Mouse (Mus musculus) heart, embryonic 16.5 days (tissue): ENCODE measurements around the gene Rasgrp4. TPM values are rescaled to one million over a fixed set of nuclear protein-coding genes. Genes with fewer than 3 reads are reported as not detected.

Experiments used
- ATAC-seq: fragments of 200-750 bp; cut with Nextera tagmentation; replicated peaks from 2 replicates; pipeline ENCODE4 v1.8.0; 2017; ENCODE audit warnings: moderate number of reproducible peaks; ENCODE audit not compliant: insufficient read depth, low FRiP score; ENCODE audit errors: extremely low read depth
- H3K27ac ChIP-seq: fragments of 300-500 bp; sonication (generic); 2 replicates; pipeline ENCODE4 v1.5.1; 2014; ENCODE audit warnings: mild to moderate bottlenecking, low read length, control low read depth, moderate library complexity
- H3K27me3 ChIP-seq: fragments of 300-500 bp; sonication (generic); 2 replicates; pipeline ENCODE4 v1.6.1; 2014; ENCODE audit warnings: low read length, mixed read lengths; ENCODE audit not compliant: control insufficient read depth, insufficient read depth
- H3K36me3 ChIP-seq: fragments of 300-500 bp; sonication (generic); 2 replicates; pipeline ENCODE4 v1.6.1; 2014; ENCODE audit not compliant: control insufficient read depth, insufficient read depth
- H3K4me1 ChIP-seq: fragments of 300-500 bp; sonication (generic); 2 replicates; pipeline ENCODE4 v1.6.1; 2014; ENCODE audit warnings: low read length, mixed read lengths; ENCODE audit not compliant: control insufficient read depth, insufficient read depth
- H3K4me2 ChIP-seq: fragments of 300-500 bp; sonication (generic); 2 replicates; pipeline ENCODE4 v1.6.1; 2014; ENCODE audit warnings: low read depth, mild to moderate bottlenecking, control low read depth, low read length
- H3K4me3 ChIP-seq: fragments of 300-500 bp; sonication (generic); 2 replicates; pipeline ENCODE4 v1.5.1; 2014; ENCODE audit warnings: mild to moderate bottlenecking, control low read depth, low read length
- H3K9ac ChIP-seq: fragments of 300-500 bp; sonication (generic); 2 replicates; pipeline ENCODE4 v1.6.1; 2014; ENCODE audit warnings: low read length, control low read depth
- H3K9me3 ChIP-seq: fragments of 300-500 bp; sonication (generic); replicated peaks from 2 replicates; pipeline ENCODE4 v1.6.1; 2016; ENCODE audit warnings: low read length; ENCODE audit not compliant: control insufficient read depth
- WGBS: fragments of 180-500 bp; shearing (Covaris S2); extraction: QIAGEN DNeasy Blood & Tissue Kit; methylation state at CpG from one replicate; pipeline ENCODE4 v1.1.7; 2014; 5-methylcytosine and 5-hydroxymethylcytosine counted together
- polyA plus RNA-seq: library from polyadenylated mRNA; unstranded; fragments of >200 nt; fragmentation: Nextera tagmentation; extraction: Ambion mirVana; gene quantifications from 2 replicates; pipeline ENCODE4 v1.2.1, GENCODE M21; 2015

Rasgrp4 gene
- polyA plus RNA-seq, 1 experiment from 2014 or later: 0.38 TPM

DNA sequence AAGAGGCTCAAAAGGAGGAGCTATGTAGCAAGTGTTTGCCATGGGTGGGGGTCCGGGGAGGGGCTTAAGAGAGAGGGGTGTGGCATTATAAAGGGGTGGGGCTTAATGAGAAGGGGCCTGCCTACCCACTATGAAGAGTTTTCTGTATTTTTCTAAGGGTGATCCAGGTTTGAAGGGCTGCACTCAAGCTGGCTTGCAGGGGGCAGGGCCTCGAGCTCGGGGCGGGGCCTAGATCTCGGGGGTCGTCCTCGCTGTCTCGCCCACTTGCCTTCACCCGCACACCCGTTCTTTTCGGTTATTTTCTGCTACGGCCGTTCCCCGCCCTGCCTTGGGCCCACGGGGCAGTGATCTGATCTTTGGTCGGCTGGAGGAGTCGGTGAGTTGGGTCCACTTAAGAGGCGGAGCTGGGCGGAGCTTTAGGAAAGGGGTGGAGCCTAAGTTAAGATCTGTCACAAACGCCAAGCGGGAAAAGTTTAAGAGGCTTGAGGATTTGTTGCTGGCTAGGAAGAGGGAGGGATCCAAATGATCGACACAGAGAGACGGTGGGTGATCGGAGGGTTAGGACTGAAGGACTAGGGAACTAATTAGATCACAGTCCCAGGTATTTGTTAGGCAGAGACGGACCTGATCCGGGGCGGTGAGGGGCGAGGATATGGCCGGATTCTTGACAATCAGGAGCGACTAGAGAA lies 35.6 kb downstream of the Rasgrp4 start, which contains the start of the genes Ggn and Spred3:
Ggn (plus strand) TSS at position 145 of the 689 bp plus-strand sequence.
Spred3 (minus strand) TSS at position 346 of the 689 bp plus-strand sequence.
- ATAC-seq: peak; percentile 53
- Histone ChIP-seq H3K4me3 (peak within 1 kb of the TSS; percentile 58), H3K27me3 (peaks cover 38% of the 10 kb centered on the region), H3K27ac (peak within 1 kb of the TSS; percentile 72), H3K9ac (peak within 1 kb of the TSS; percentile 72), H3K36me3 (peaks cover 19% of the 10 kb centered on the region), H3K4me2 (peak within 1 kb of the TSS; percentile 86), H3K4me1 (peaks cover 20% of the 10 kb centered on the region), H3K9me3 (no peaks in the 10 kb centered on the region)
- WGBS: 2% methylated on average over 30 of the region's 30 CpGs

DNA sequence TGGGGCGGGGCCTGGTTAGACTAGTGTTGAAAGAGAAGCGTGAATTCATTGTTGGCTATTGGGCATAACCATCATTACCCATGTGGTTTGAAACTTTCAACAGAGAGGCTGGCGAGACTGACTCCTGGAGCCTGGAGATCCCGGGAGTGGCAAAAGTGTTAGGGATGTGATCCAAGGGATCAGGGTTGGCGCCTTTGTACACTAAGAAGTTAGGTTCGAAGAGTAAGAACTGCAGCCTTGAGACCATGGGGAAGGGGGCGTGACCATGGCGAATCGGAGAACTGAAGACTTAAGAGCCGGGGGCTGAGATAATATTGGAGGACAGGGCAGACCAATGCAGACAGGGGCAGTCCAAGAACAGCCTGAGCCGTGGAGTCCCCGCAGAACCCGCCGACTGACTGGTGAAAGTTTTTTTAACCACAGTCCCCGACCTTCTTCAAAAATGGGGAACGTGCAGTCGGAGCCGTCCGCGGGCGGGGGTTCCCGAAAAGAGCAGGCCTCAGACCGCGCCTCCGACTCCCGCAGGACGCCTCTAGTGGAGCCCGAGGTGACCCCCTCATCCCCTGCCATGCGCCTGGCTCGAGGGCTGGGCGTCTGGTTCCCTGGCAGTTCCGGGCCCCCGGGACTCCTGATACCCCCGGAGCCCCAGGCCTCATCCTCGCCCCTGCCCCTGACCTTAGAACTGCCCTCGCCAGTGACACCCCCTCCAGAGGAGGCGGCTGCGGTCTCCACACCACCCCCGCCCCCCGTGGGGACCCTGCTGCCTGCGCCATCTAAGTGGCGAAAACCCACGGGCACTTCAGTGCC lies 36.3 kb downstream of the Rasgrp4 start:
- H3K9me3 ChIP-seq: no peaks in the 10 kb centered on the region
- peak overlapping the region; percentile 86 for H3K4me2 ChIP-seq
- peak overlapping the region; percentile 58 for H3K4me3 ChIP-seq
- no peak for ATAC-seq
- H3K36me3 ChIP-seq: peaks cover 27% of the 10 kb centered on the region
- peak overlapping the region; percentile 64 for H3K9ac ChIP-seq
- WGBS: 2% methylated on average over 43 of the region's 43 CpGs
- peaks cover 20% of the 10 kb centered on the region for H3K4me1 ChIP-seq
- peaks cover 38% of the 10 kb centered on the region for H3K27me3 ChIP-seq
- no peak overlapping the region for H3K27ac ChIP-seq

DNA sequence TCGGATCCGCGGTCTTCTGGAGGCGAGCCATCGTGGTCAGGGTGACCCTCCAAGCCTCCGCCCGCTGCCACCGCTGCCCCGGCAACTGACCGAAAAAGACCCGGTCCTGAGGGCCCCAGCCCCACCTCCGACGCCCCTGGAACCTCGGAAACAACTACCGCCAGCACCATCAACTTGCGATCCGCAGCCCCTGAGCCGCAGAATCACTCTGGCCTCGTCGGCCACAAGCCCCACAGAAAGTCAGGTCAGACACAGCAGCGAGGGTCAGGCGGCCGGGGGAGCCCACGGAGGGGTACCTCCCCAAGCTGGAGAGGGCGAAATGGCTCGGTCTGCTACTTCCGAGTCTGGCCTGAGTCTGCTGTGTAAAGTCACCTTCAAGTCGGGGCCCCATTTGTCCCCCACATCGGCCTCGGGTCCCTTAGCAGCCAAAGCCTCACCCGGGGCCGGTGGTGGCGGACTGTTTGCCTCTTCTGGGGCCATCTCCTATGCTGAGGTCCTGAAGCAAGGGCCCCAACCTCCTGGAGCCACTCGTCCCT lies 37.0 kb downstream of the Rasgrp4 start:
- peak overlapping the region; percentile 58 for H3K4me3 ChIP-seq
- H3K9ac ChIP-seq: peak overlapping the region; percentile 64
- 4% methylated on average over 34 of the region's 34 CpGs for WGBS
- H3K27ac ChIP-seq: no peak overlapping the region
- H3K4me1 ChIP-seq: peaks cover 20% of the 10 kb centered on the region
- H3K27me3 ChIP-seq: peaks cover 38% of the 10 kb centered on the region
- ATAC-seq: no peak
- peak overlapping the region; percentile 86 for H3K4me2 ChIP-seq
- no peaks in the 10 kb centered on the region for H3K9me3 ChIP-seq
- H3K36me3 ChIP-seq: peaks cover 27% of the 10 kb centered on the region

DNA sequence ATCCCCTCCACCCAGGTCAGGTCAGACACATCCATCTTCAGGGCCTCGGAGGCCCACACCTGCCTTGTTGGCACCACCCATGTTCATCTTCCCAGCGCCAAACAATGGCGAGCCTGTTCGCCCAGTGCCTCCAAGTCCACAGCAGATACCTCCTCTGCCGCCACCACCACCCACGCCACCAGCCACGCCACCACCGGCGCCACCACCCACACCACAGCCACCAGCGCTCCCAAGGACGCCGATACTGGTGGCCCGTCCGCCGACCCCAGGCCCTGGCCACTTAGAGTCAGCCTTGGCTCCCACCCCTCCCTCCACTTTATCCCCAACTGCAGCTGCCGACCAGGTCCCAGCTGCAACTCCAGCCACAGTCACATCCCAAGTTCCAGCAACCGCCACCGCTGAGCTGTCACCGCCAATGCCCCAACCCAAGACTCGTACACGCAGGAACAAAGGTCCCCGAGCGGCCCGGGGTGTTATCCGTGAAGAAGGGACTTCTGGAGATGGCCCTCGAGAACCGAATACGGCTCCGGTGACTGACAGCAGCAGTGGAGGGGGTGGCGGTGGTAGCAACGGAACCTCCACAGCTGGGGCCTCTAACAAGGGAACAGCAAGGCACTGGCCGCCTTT lies 37.9 kb downstream of the Rasgrp4 start:
- 38% methylated on average over 32 of the region's 32 CpGs for whole genome bisulfite sequencing
- Histone ChIP-seq H3K9me3 (no peaks in the 10 kb centered on the region), H3K4me1 (peaks cover 20% of the 10 kb centered on the region), H3K27ac (no peak overlapping the region), H3K36me3 (peaks cover 27% of the 10 kb centered on the region), H3K4me2 (no peak overlapping the region), H3K4me3 (no peak overlapping the region), H3K9ac (no peak overlapping the region), H3K27me3 (peaks cover 37% of the 10 kb centered on the region)
- ATAC-seq: no peak

DNA sequence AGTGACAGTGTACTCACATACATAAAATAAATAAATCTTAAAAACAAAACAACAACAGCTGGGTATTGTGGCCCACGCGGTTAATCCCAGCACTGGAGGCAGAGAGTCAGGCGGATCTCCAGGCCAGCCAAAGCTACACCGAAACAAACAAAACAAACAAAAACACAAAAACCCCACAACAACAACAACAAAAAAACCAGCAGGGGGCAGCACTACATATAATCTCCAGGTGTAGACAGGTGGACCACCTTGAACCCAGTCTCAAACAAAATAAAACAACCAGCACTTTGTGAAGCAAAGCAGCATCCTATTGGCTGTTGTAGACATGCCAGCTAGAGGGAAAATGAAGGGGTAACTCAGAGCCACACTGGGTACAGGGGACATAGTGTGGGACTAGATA lies 43.5 kb downstream of the Rasgrp4 start:
- ATAC-seq: no peak
- Histone ChIP-seq H3K9me3 (no peaks in the 10 kb centered on the region), H3K27ac (no peak overlapping the region), H3K4me3 (no peak overlapping the region), H3K4me2 (no peak overlapping the region), H3K36me3 (peaks cover 24% of the 10 kb centered on the region), H3K27me3 (peaks cover 8% of the 10 kb centered on the region), H3K9ac (no peak overlapping the region), H3K4me1 (peaks cover 12% of the 10 kb centered on the region)
- 91% methylated on average over 4 of the region's 4 CpGs for WGBS

DNA sequence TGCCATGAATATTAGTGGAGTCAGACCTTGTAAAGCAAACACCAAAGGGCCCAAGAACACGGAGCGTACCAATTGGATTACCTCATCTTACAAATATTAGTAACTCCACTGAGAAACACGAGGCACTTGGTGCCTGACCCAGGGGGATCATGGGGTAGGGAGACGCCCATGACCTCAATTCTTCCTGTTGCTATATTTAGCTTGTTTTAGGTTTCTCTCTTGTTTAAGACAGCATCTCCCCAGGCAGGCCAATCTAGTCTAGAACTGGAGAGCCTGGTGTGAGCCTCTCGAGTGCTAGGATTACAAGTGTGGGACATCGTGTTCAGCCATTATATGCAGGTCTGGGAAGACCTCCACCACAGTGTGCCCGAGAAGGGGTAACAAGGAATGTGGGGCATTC lies 44.7 kb downstream of the Rasgrp4 start:
- H3K27me3 ChIP-seq: no peaks in the 10 kb centered on the region
- peaks cover 12% of the 10 kb centered on the region for H3K4me1 ChIP-seq
- H3K36me3 ChIP-seq: peaks cover 16% of the 10 kb centered on the region
- H3K4me2 ChIP-seq: peak overlapping the region; percentile 92
- WGBS: 26% methylated on average over 7 of the region's 7 CpGs
- peak overlapping the region; percentile 86 for H3K9ac ChIP-seq
- ATAC-seq: no peak
- H3K27ac ChIP-seq: 0 out of 2 replicates have a peak overlapping the region, but pooled peaks have one; percentile 10
- no peaks in the 10 kb centered on the region for H3K9me3 ChIP-seq
- H3K4me3 ChIP-seq: peak overlapping the region; percentile 72

DNA sequence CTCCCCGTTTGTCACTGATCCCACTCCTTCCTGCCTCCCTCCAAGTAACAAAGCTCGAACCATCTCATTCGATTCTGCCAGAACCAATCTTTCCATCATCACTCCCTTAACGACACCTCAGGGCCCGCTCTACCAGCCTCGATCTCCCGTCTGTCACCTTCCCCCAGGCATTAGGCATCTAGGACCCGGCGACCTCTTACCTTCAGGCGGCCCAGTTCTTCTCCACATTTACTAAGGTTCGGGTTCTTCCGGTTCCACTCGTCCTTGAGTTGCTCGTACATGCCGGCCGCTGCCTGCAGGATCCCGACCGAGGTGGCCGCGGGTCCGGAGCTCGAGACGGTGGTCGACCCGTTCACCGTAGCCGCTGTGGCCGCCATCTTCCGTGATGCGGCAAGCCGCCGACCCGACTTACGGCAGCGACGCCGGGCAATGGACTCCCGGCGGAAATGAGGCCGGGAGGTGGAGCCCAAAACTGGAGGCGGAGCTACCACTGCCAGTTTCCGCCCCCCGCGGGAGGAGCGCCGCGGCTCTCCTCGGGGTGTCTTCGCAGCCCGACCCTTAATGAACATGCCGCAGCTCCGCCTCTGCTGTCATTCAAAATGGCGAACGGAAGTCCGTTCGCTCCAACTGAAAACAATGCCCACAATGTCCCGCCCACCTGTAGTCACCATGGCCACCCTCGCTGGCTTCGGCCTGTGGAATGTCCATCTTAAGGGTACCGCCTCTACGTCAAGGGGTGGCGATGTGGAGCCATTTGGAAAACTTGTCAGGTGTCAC lies 45.6 kb downstream of the Rasgrp4 start, which contains the start of gene Psmd8:
Psmd8 (minus strand) TSS at position 625 of the 777 bp plus-strand sequence.
- peak within 1 kb of the TSS; percentile 86 for H3K9ac ChIP-seq
- H3K36me3 ChIP-seq: peaks cover 7% of the 10 kb centered on the region
- peak within 1 kb of the TSS; percentile 72 for H3K4me3 ChIP-seq
- peak within 1 kb of the TSS; percentile 58 for H3K27ac ChIP-seq
- peaks cover 12% of the 10 kb centered on the region for H3K4me1 ChIP-seq
- peak; percentile 98 for ATAC-seq
- no peaks in the 10 kb centered on the region for H3K9me3 ChIP-seq
- under 1% methylated on average over 62 of the region's 62 CpGs for WGBS
- no peaks in the 10 kb centered on the region for H3K27me3 ChIP-seq
- H3K4me2 ChIP-seq: peak within 1 kb of the TSS; percentile 92

DNA sequence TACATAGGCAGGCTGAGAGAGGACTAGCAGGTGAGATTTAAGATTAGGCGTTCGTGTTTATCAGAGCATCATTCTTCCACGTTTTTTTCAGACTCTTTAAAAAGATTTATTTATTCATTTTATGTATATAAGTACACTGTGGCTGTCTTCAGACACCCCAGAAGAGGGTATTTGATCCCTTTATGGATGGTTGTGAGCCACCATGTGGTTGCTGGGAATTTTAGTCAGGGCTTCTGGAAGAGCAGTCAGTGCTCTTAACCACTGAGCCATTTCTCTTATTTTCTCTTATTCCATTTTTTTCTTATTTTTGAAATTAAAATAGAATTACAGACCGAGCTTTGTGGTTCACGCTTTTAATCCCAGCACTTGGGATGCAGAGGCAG lies 46.2 kb downstream of the Rasgrp4 start:
- Histone ChIP-seq H3K27me3 (no peaks in the 10 kb centered on the region), H3K4me3 (peak overlapping the region; percentile 72), H3K9ac (no peak overlapping the region), H3K4me2 (peak overlapping the region; percentile 66), H3K36me3 (peaks cover 1% of the 10 kb centered on the region; the same call in 1 of the 2 replicates), H3K9me3 (no peaks in the 10 kb centered on the region), H3K27ac (no peak overlapping the region; the same call in 1 of the 2 replicates), H3K4me1 (peaks cover 12% of the 10 kb centered on the region)
- ATAC-seq: no peak
- 41% methylated on average over 5 of the region's 5 CpGs for WGBS
